Mouse (Mus musculus): ENCODE data around the gene Gm16181. TPM values are rescaled to one million over a fixed set of nuclear protein-coding genes. Genes with fewer than 3 reads are reported as not detected.

Gm16181 gene
- polyA plus RNA-seq, 1 experiment from 2014 or later, result 0.46 TPM

- H3K4me2 ChIP-seq (ENCODE audit: low read depth, low read length), result no peak overlapping the region
- H3K27me3 ChIP-seq (replicated peaks; ENCODE audit: control insufficient read depth, insufficient read depth, low read length), result no peaks in the 10 kb centered on the region
- peaks cover 54% of the 10 kb centered on the region for H3K36me3 ChIP-seq (ENCODE audit: control insufficient read depth, insufficient read depth, low read length)
- no peak overlapping the region for H3K27ac ChIP-seq (ENCODE audit: low read length)
- 79% methylated on average over 15 of the region's 15 CpGs for WGBS
- no peak overlapping the region for H3K9ac ChIP-seq (ENCODE audit: low read depth, low read length)
- no peak overlapping the region for H3K4me3 ChIP-seq (ENCODE audit: low read length)
- no peak for ATAC-seq
- no peaks in the 10 kb centered on the region for H3K9me3 ChIP-seq (ENCODE audit: control insufficient read depth, low read length)
- peaks cover 12% of the 10 kb centered on the region for H3K4me1 ChIP-seq (ENCODE audit: control insufficient read depth, insufficient read depth, low read length)
Observed at GRCm38 (mm10) chr17:35251162-35251719, 30.6 kb downstream of the Gm16181 start.

- H3K9ac ChIP-seq (ENCODE audit: low read depth, low read length), result no peak overlapping the region
- H3K27ac ChIP-seq (ENCODE audit: low read length), result no peak overlapping the region
- H3K9me3 ChIP-seq (ENCODE audit: control insufficient read depth, low read length), result no peaks in the 10 kb centered on the region
- H3K27me3 ChIP-seq (replicated peaks; ENCODE audit: control insufficient read depth, insufficient read depth, low read length), result no peaks in the 10 kb centered on the region
- no peak overlapping the region for H3K4me2 ChIP-seq (ENCODE audit: low read depth, low read length)
- ATAC-seq, result no peak
- peaks cover 46% of the 10 kb centered on the region for H3K36me3 ChIP-seq (ENCODE audit: control insufficient read depth, insufficient read depth, low read length)
- WGBS, result 82% methylated on average over 5 of the region's 5 CpGs
- H3K4me3 ChIP-seq (ENCODE audit: low read length), result no peak overlapping the region
- H3K4me1 ChIP-seq (ENCODE audit: control insufficient read depth, insufficient read depth, low read length), result peaks cover 8% of the 10 kb centered on the region; the same call in 1 of the 2 replicates
Observed at GRCm38 (mm10) chr17:35251981-35252380, 31.3 kb downstream of the Gm16181 start.

- ATAC-seq, result no peak
- Histone ChIP-seq H3K4me1 (ENCODE audit: control insufficient read depth, insufficient read depth, low read length) (0 out of 2 replicates have a peak, but pooled peaks cover under 1% of the 10 kb centered on the region), H3K36me3 (ENCODE audit: control insufficient read depth, insufficient read depth, low read length) (peaks cover 39% of the 10 kb centered on the region), H3K4me3 (ENCODE audit: low read length) (no peak overlapping the region), H3K4me2 (ENCODE audit: low read depth, low read length) (no peak overlapping the region), H3K9me3 (ENCODE audit: control insufficient read depth, low read length) (no peaks in the 10 kb centered on the region), H3K27me3 (replicated peaks; ENCODE audit: control insufficient read depth, insufficient read depth, low read length) (no peaks in the 10 kb centered on the region), H3K27ac (ENCODE audit: low read length) (no peak overlapping the region), H3K9ac (ENCODE audit: low read depth, low read length) (no peak overlapping the region)
- 85% methylated on average over 18 of the region's 18 CpGs for WGBS
Observed at GRCm38 (mm10) chr17:35252619-35253292, 32.1 kb downstream of the Gm16181 start.

GRCm38 (mm10) chr17:35253293-35254093 is 32.9 kb downstream of the Gm16181 start:
- Histone ChIP-seq H3K4me2 (ENCODE audit: low read depth, low read length) (no peak overlapping the region), H3K9me3 (ENCODE audit: control insufficient read depth, low read length) (no peaks in the 10 kb centered on the region), H3K4me3 (ENCODE audit: low read length) (no peak overlapping the region), H3K36me3 (ENCODE audit: control insufficient read depth, insufficient read depth, low read length) (peaks cover 35% of the 10 kb centered on the region), H3K27ac (ENCODE audit: low read length) (no peak overlapping the region), H3K27me3 (replicated peaks; ENCODE audit: control insufficient read depth, insufficient read depth, low read length) (no peaks in the 10 kb centered on the region), H3K4me1 (ENCODE audit: control insufficient read depth, insufficient read depth, low read length) (no peaks in the 10 kb centered on the region), H3K9ac (ENCODE audit: low read depth, low read length) (no peak overlapping the region)
- ATAC-seq, result no peak; the same call in 1 of the 2 replicates
- WGBS, result 86% methylated on average over 32 of the region's 32 CpGs

- Histone ChIP-seq H3K4me3 (ENCODE audit: low read length) (no peak overlapping the region), H3K4me1 (ENCODE audit: control insufficient read depth, insufficient read depth, low read length) (no peaks in the 10 kb centered on the region), H3K27ac (ENCODE audit: low read length) (no peak overlapping the region), H3K4me2 (ENCODE audit: low read depth, low read length) (no peak overlapping the region), H3K9me3 (ENCODE audit: control insufficient read depth, low read length) (no peaks in the 10 kb centered on the region), H3K27me3 (replicated peaks; ENCODE audit: control insufficient read depth, insufficient read depth, low read length) (no peaks in the 10 kb centered on the region), H3K36me3 (ENCODE audit: control insufficient read depth, insufficient read depth, low read length) (peaks cover 26% of the 10 kb centered on the region), H3K9ac (ENCODE audit: low read depth, low read length) (no peak overlapping the region)
- whole genome bisulfite sequencing, result 51% methylated on average over 11 of the region's 11 CpGs
- peak; percentile 18 for ATAC-seq
Observed at GRCm38 (mm10) chr17:35254241-35255098, 33.8 kb downstream of the Gm16181 start.

- H3K4me1 ChIP-seq (ENCODE audit: control insufficient read depth, insufficient read depth, low read length), result no peaks in the 10 kb centered on the region
- no peak overlapping the region for H3K9ac ChIP-seq (ENCODE audit: low read depth, low read length)
- H3K27me3 ChIP-seq (replicated peaks; ENCODE audit: control insufficient read depth, insufficient read depth, low read length), result no peaks in the 10 kb centered on the region
- H3K36me3 ChIP-seq (ENCODE audit: control insufficient read depth, insufficient read depth, low read length), result peaks cover 22% of the 10 kb centered on the region
- no peak overlapping the region for H3K4me2 ChIP-seq (ENCODE audit: low read depth, low read length)
- 61% methylated on average over 3 of the region's 3 CpGs for WGBS
- no peaks in the 10 kb centered on the region for H3K9me3 ChIP-seq (ENCODE audit: control insufficient read depth, low read length)
- ATAC-seq, result no peak
- no peak overlapping the region for H3K27ac ChIP-seq (ENCODE audit: low read length)
- H3K4me3 ChIP-seq (ENCODE audit: low read length), result no peak overlapping the region
Observed at GRCm38 (mm10) chr17:35255301-35255700, 34.7 kb downstream of the Gm16181 start.

GRCm38 (mm10) chr17:35255704-35256103 is 35.1 kb downstream of the Gm16181 start:
- Histone ChIP-seq H3K27me3 (replicated peaks; ENCODE audit: control insufficient read depth, insufficient read depth, low read length) (no peaks in the 10 kb centered on the region), H3K4me2 (ENCODE audit: low read depth, low read length) (no peak overlapping the region), H3K36me3 (ENCODE audit: control insufficient read depth, insufficient read depth, low read length) (peaks cover 18% of the 10 kb centered on the region), H3K9ac (ENCODE audit: low read depth, low read length) (no peak overlapping the region), H3K4me3 (ENCODE audit: low read length) (no peak overlapping the region), H3K4me1 (ENCODE audit: control insufficient read depth, insufficient read depth, low read length) (no peaks in the 10 kb centered on the region), H3K9me3 (ENCODE audit: control insufficient read depth, low read length) (no peaks in the 10 kb centered on the region), H3K27ac (ENCODE audit: low read length) (no peak overlapping the region)
- 52% methylated on average over 4 of the region's 4 CpGs for WGBS
- no peak for ATAC-seq

GRCm38 (mm10) chr17:35257378-35257777 is 36.7 kb downstream of the Gm16181 start:
- H3K36me3 ChIP-seq (ENCODE audit: control insufficient read depth, insufficient read depth, low read length), result peaks cover 7% of the 10 kb centered on the region
- H3K27ac ChIP-seq (ENCODE audit: low read length), result no peak overlapping the region
- H3K9me3 ChIP-seq (ENCODE audit: control insufficient read depth, low read length), result no peaks in the 10 kb centered on the region
- WGBS, result 59% methylated on average over 1 of the region's 1 CpGs
- no peak overlapping the region for H3K4me2 ChIP-seq (ENCODE audit: low read depth, low read length)
- ATAC-seq, result no peak
- no peak overlapping the region for H3K9ac ChIP-seq (ENCODE audit: low read depth, low read length)
- no peaks in the 10 kb centered on the region for H3K4me1 ChIP-seq (ENCODE audit: control insufficient read depth, insufficient read depth, low read length)
- H3K4me3 ChIP-seq (ENCODE audit: low read length), result no peak overlapping the region
- H3K27me3 ChIP-seq (replicated peaks; ENCODE audit: control insufficient read depth, insufficient read depth, low read length), result no peaks in the 10 kb centered on the region
